Mouse (Mus musculus) megakaryocyte, embryonic 14.5 days (primary cell): ENCODE data around the gene Nme9. TPM values are rescaled to one million over a fixed set of nuclear protein-coding genes. Genes with fewer than 3 reads are reported as not detected.

ENCODE experiments used
- H3K27me3 ChIP-seq: replicated peaks from 2 replicates; pipeline ENCODE3; 2012; ENCODE audit warnings: inconsistent platforms
- H3K36me3 ChIP-seq: replicated peaks from 2 replicates; pipeline ENCODE3; 2012; ENCODE audit warnings: low read length, inconsistent platforms, mixed read lengths
- H3K4me1 ChIP-seq: 2 replicates; pipeline ENCODE4 v1.6.1; 2012; ENCODE audit warnings: inconsistent platforms
- H3K4me3 ChIP-seq: replicated peaks from 2 replicates; pipeline ENCODE3; 2012; ENCODE audit warnings: moderate library complexity, mild to moderate bottlenecking, inconsistent platforms
- H3K9me3 ChIP-seq: 2 replicates; pipeline ENCODE4 v1.6.1; 2012; ENCODE audit warnings: inconsistent platforms
- FLI1 ChIP-seq: IDR thresholded peaks from 2 replicates; pipeline ENCODE4 v1.6.1; 2012; ENCODE audit warnings: low read length, inconsistent platforms, mixed read lengths
- GATA1 ChIP-seq: IDR thresholded peaks from 3 replicates; pipeline ENCODE4 v1.6.1; 2012; ENCODE audit warnings: mixed read lengths, low read length, inconsistent platforms, borderline replicate concordance
- polyA plus RNA-seq: library from polyadenylated mRNA; stranded (reverse); fragments of >175 nt; gene quantifications from 2 replicates; pipeline ENCODE4 v1.2.3, GENCODE M21; 2012; ENCODE audit warnings: low replicate concordance; ENCODE audit not compliant: insufficient read depth

The Nme9 gene
- polyA plus RNA-seq, 1 experiment: not detected

- Histone ChIP-seq H3K27me3 (no peaks in the 10 kb centered on the region), H3K4me1 (peaks cover 13% of the 10 kb centered on the region), H3K9me3 (peaks cover 1% of the 10 kb centered on the region; the same call in 1 of the 2 replicates), H3K4me3 (no peak overlapping the region), H3K36me3 (peaks cover 63% of the 10 kb centered on the region)
- no peak for TF ChIP-seq GATA1
- TF ChIP-seq FLI1: no peak
Observed at GRCm38 (mm10) chr9:99499336-99499735, 48.1 kb downstream of the Nme9 start.

- Histone ChIP-seq H3K9me3 (no peaks in the 10 kb centered on the region), H3K4me1 (peaks cover under 1% of the 10 kb centered on the region; the same call in 1 of the 2 replicates), H3K36me3 (peaks cover 58% of the 10 kb centered on the region), H3K27me3 (no peaks in the 10 kb centered on the region), H3K4me3 (no peak overlapping the region)
- TF ChIP-seq GATA1 (no peak), FLI1 (no peak)
Observed at GRCm38 (mm10) chr9:99505875-99506274, 54.6 kb downstream of the Nme9 start.

Other genes starting within 250 kb of the Nme9 start
- gene Faiml, start 214.2 kb upstream of the Nme9 start, polyA plus RNA-seq: not detected in 2 replicates
- gene Cep70, start 208.1 kb upstream of the Nme9 start, polyA plus RNA-seq: 0.56 TPM in 1 of 2 replicates, not detected in the other
- gene Esyt3, start 92.9 kb upstream of the Nme9 start, polyA plus RNA-seq: not detected in 2 replicates
- gene Mras, start 14.1 kb upstream of the Nme9 start, polyA plus RNA-seq: 0.09 TPM in 1 of 2 replicates, not detected in the other
- gene Armc8, start 117.4 kb downstream of the Nme9 start, polyA plus RNA-seq: 1.1 TPM in 1 of 2 replicates, not detected in the other
- gene Dbr1, start 124.3 kb downstream of the Nme9 start, polyA plus RNA-seq: 12.1 and 13.5 TPM in 2 replicates
- not detected in 2 replicates for gene A4gnt, start 161.0 kb downstream of the Nme9 start, polyA plus RNA-seq
- 0.50 and 1.0 TPM in 2 replicates for gene Dzip1l, start 178.0 kb downstream of the Nme9 start, polyA plus RNA-seq